ENCODE assay signal across 8 mouse cellular contexts in the genomic region with DNA sequence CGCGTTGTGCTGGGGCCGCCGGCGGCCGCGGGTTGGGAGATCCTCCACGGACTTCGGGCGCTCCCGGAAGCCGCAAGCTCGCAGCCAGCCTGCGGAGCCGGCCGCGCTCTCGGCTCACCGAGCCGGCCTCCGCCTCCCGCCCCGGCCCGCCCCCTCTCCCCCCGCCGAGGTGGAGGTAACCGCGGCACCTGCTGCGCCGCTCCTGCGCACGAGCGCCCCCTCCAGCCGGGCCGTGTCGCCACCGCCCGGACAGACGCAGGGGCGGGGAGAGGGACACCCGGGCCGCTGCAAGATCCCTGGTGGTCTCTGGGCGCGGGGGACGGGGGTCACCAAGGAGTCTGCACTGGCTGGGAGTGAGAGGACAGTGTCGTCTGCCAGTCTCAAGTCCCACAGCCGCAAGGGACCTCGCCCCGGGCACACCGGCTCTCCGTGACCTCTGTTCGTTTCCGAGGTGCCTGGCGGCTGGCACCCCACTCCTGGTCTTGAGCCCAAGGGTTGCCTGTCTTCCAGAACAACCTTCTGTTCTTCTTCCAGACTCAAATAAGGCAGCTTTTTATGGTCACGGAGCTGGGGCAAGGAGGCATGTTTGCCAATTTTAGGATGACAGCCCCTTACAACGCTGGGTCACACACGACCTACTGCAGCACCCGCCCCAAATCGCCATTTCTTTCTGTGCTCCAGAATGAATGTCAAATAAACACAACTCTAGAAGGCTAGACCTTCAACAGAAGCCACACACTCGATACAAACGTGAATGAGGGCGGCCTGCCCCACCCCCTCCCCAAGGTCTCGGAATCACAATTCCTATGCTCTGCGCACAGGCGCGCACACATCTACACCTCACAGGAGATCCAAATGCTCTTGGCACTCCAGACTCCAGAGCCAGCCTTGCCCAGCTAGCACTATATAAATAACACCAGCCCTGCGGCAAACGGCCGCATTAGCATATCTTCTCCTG. TPM values are rescaled to one million over a fixed set of nuclear protein-coding genes. Genes with fewer than 3 reads are reported as not detected.
DNase-seq lines count a peak whose midpoint lies in the region; ATAC-seq and TF ChIP-seq lines count a peak whose summit lies in the region.

A gene (minus strand): TSS at position 55 of the 958 bp plus-strand sequence.

- peak within 1 kb of the TSS; percentile 76 for H3K9ac ChIP-seq in kidney, embryonic 15.5 days
- H3K9ac ChIP-seq in liver, embryonic 12.5 days: peak within 1 kb of the TSS; percentile 100
- H3K9ac ChIP-seq in neural tube, embryonic 11.5 days (ENCODE audit: low read length): peak within 1 kb of the TSS; percentile 89
- H3K9ac ChIP-seq in stomach, postnatal 0 days (ENCODE audit: low read length): peak within 1 kb of the TSS; percentile 74

- no peaks in the 10 kb centered on the region for H3K4me1 ChIP-seq in bone marrow macrophage, adult 2 months (ENCODE audit: control insufficient read depth, insufficient read depth, low read length)
- H3K4me1 ChIP-seq in embryonic fibroblast, embryonic 13.5 days (ENCODE audit: control insufficient read depth, insufficient read depth, low read length): no peaks in the 10 kb centered on the region
- H3K4me1 ChIP-seq in heart, embryonic 10.5 days: peaks cover 50% of the 10 kb centered on the region
- H3K4me1 ChIP-seq in kidney, embryonic 15.5 days: peaks cover 25% of the 10 kb centered on the region
- peaks cover 66% of the 10 kb centered on the region for H3K4me1 ChIP-seq in liver, embryonic 12.5 days
- H3K4me1 ChIP-seq in neural tube, embryonic 11.5 days (ENCODE audit: control insufficient read depth, insufficient read depth, low read length): peaks cover 10% of the 10 kb centered on the region
- H3K4me1 ChIP-seq in stomach, postnatal 0 days (replicated peaks; ENCODE audit: control insufficient read depth, insufficient read depth): no peaks in the 10 kb centered on the region; the same call in 1 of the 2 replicates

- TF ChIP-seq EP300 in stomach, postnatal 0 days (optimal IDR thresholded peaks at IDR 0.05): no peak

- 0 out of 2 replicates have a peak, but pooled peaks cover 6% of the 10 kb centered on the region for H3K27me3 ChIP-seq in heart, embryonic 10.5 days (ENCODE audit: insufficient read depth, poor library complexity, severe bottlenecking)
- peaks cover 41% of the 10 kb centered on the region for H3K27me3 ChIP-seq in kidney, embryonic 15.5 days
- H3K27me3 ChIP-seq in liver, embryonic 12.5 days (replicated peaks): no peaks in the 10 kb centered on the region
- H3K27me3 ChIP-seq in neural tube, embryonic 11.5 days (ENCODE audit: control insufficient read depth, insufficient read depth, low read length): no peaks in the 10 kb centered on the region
- no peaks in the 10 kb centered on the region for H3K27me3 ChIP-seq in stomach, postnatal 0 days (ENCODE audit: control insufficient read depth, insufficient read depth, low read length)

- no peak for TF ChIP-seq POLR2A in bone marrow macrophage, adult 2 months (IDR thresholded peaks at IDR 0.05; ENCODE audit: borderline replicate concordance, low read depth, low read length)
- no peak for TF ChIP-seq POLR2A in embryonic fibroblast, embryonic 13.5 days (IDR thresholded peaks at IDR 0.05; ENCODE audit: low read depth, low read length)

- no peak within 1 kb of the TSS for H3K27ac ChIP-seq in bone marrow macrophage, adult 2 months (ENCODE audit: insufficient read depth, low read depth, low read length)
- no peak within 1 kb of the TSS for H3K27ac ChIP-seq in embryonic fibroblast, embryonic 13.5 days (ENCODE audit: insufficient read depth, low read length)
- peak within 1 kb of the TSS; percentile 91 for H3K27ac ChIP-seq in heart, embryonic 10.5 days
- H3K27ac ChIP-seq in kidney, embryonic 15.5 days: peak within 1 kb of the TSS; percentile 58; the same call in 1 of the 2 replicates
- peak within 1 kb of the TSS; percentile 96 for H3K27ac ChIP-seq in liver, embryonic 12.5 days
- H3K27ac ChIP-seq in neural tube, embryonic 11.5 days (ENCODE audit: low read depth, low read length): peak within 1 kb of the TSS; percentile 60
- peak within 1 kb of the TSS; percentile 84 for H3K27ac ChIP-seq in stomach, postnatal 0 days (replicated peaks)

- TF ChIP-seq CTCF in bone marrow macrophage, adult 2 months (IDR thresholded peaks at IDR 0.05; ENCODE audit: low read depth, low read length): no peak
- 0 out of 2 replicates have a peak, but pooled peaks have one; percentile 17 for TF ChIP-seq CTCF in embryonic fibroblast, embryonic 13.5 days (IDR thresholded peaks at IDR 0.05; ENCODE audit: borderline replicate concordance, insufficient read depth, low read length)
- peak; percentile 77 for TF ChIP-seq CTCF in stomach, postnatal 0 days (IDR thresholded peaks at IDR 0.05; ENCODE audit: low read depth)

- H3K4me3 ChIP-seq in bone marrow macrophage, adult 2 months (ENCODE audit: insufficient read depth, low read length): peak within 1 kb of the TSS; percentile 56
- peak within 1 kb of the TSS; percentile 35 for H3K4me3 ChIP-seq in embryonic fibroblast, embryonic 13.5 days (ENCODE audit: insufficient read depth, low read length)
- peak within 1 kb of the TSS; percentile 88 for H3K4me3 ChIP-seq in heart, embryonic 10.5 days
- H3K4me3 ChIP-seq in kidney, embryonic 15.5 days (replicated peaks): peak within 1 kb of the TSS; percentile 81
- peak within 1 kb of the TSS; percentile 99 for H3K4me3 ChIP-seq in liver, embryonic 12.5 days
- peak within 1 kb of the TSS; percentile 92 for H3K4me3 ChIP-seq in neural tube, embryonic 11.5 days (ENCODE audit: low read depth, low read length)
- H3K4me3 ChIP-seq in stomach, postnatal 0 days (ENCODE audit: low read depth, low read length): peak within 1 kb of the TSS; percentile 70

- peak; percentile 79 for DNase-seq in 3134 (ENCODE audit: extremely low read depth, insufficient read length, low spot score)
- DNase-seq in heart, embryonic 10.5 days (ENCODE audit: low spot score): peak; percentile 88
- peak; percentile 87 for DNase-seq in neural tube, embryonic 11.5 days (ENCODE audit: low spot score)
- peak; percentile 92 for DNase-seq in stomach, postnatal 0 days (ENCODE audit: low spot score)

- ATAC-seq in kidney, embryonic 15.5 days (replicated peaks; ENCODE audit: low FRiP score): peak; percentile 87
- ATAC-seq in liver, embryonic 12.5 days: peak; percentile 70
- peak; percentile 74 for ATAC-seq in neural tube, embryonic 11.5 days (ENCODE audit: insufficient read depth, low FRiP score, low TSS enrichment)
- peak; percentile 86 for ATAC-seq in stomach, postnatal 0 days (ENCODE audit: low FRiP score, low TSS enrichment)

- no peaks in the 10 kb centered on the region for H3K9me3 ChIP-seq in heart, embryonic 10.5 days
- no peaks in the 10 kb centered on the region for H3K9me3 ChIP-seq in kidney, embryonic 15.5 days (replicated peaks)
- H3K9me3 ChIP-seq in liver, embryonic 12.5 days (replicated peaks): no peaks in the 10 kb centered on the region
- no peaks in the 10 kb centered on the region for H3K9me3 ChIP-seq in neural tube, embryonic 11.5 days (ENCODE audit: control insufficient read depth, low read length)
- no peaks in the 10 kb centered on the region for H3K9me3 ChIP-seq in stomach, postnatal 0 days (ENCODE audit: control insufficient read depth, low read length)

- no peaks in the 10 kb centered on the region for H3K36me3 ChIP-seq in heart, embryonic 10.5 days
- H3K36me3 ChIP-seq in kidney, embryonic 15.5 days: no peaks in the 10 kb centered on the region
- H3K36me3 ChIP-seq in liver, embryonic 12.5 days: peaks cover 20% of the 10 kb centered on the region
- no peaks in the 10 kb centered on the region for H3K36me3 ChIP-seq in neural tube, embryonic 11.5 days (ENCODE audit: control insufficient read depth, insufficient read depth, low read length)
- no peaks in the 10 kb centered on the region for H3K36me3 ChIP-seq in stomach, postnatal 0 days (ENCODE audit: control insufficient read depth, insufficient read depth, low read length)

- peak within 1 kb of the TSS; percentile 99 for H3K4me2 ChIP-seq in kidney, embryonic 15.5 days
- peak within 1 kb of the TSS; percentile 81 for H3K4me2 ChIP-seq in liver, embryonic 12.5 days
- peak within 1 kb of the TSS; percentile 94 for H3K4me2 ChIP-seq in neural tube, embryonic 11.5 days (ENCODE audit: low read depth)
- peak within 1 kb of the TSS; percentile 95 for H3K4me2 ChIP-seq in stomach, postnatal 0 days (replicated peaks; ENCODE audit: low read depth)

- WGBS in heart, embryonic 10.5 days: under 1% methylated on average over 67 of the region's 69 CpGs
- 4% methylated on average over 50 of the region's 69 CpGs for WGBS in kidney, embryonic 15.5 days
- WGBS in liver, embryonic 12.5 days (ENCODE audit: insufficient replicate concordance): 2% methylated on average over 55 of the region's 69 CpGs
- 3% methylated on average over 47 of the region's 69 CpGs for WGBS in neural tube, embryonic 11.5 days
- WGBS in stomach, postnatal 0 days: 4% methylated on average over 39 of the region's 69 CpGs

RNA-seq across cellular contexts. Expression of the gene that starts here (rescaled TPM):
- polyA plus RNA-seq in bone marrow macrophage, adult 2 months (2012; ENCODE audit: insufficient read depth, insufficient read length, missing spikeins): not detected in 2 replicates
- polyA plus RNA-seq in embryonic fibroblast, embryonic 13.5 days (2011; ENCODE audit: insufficient read length, low read depth, missing spikeins): 2.1 and 5.7 TPM in 2 replicates
- polyA plus RNA-seq in heart, embryonic 10.5 days (2016; fragmentation: Nextera tagmentation; extraction: Ambion mirVana): 5.1 TPM in 2 replicates
- 2.4 and 2.6 TPM in 2 replicates for polyA plus RNA-seq in kidney, embryonic 15.5 days (2015; fragmentation: Nextera tagmentation; extraction: Ambion mirVana)
- 12.8 and 13.8 TPM in 2 replicates for polyA plus RNA-seq in liver, embryonic 12.5 days (2016; fragmentation: Nextera tagmentation; extraction: Ambion mirVana)
- polyA plus RNA-seq in neural tube, embryonic 11.5 days (2014; fragmentation: Nextera tagmentation; extraction: Ambion mirVana): 13.2 and 13.3 TPM in 2 replicates
- polyA plus RNA-seq in stomach, postnatal 0 days (2015; fragmentation: Nextera tagmentation; extraction: Ambion mirVana): 6.9 and 7.5 TPM in 2 replicates

Comparison
In these comparisons a context has a peak if more than half of its experiments do, and no peak if none do; other contexts are left out.
1. H3K27ac ChIP-seq: peak in heart, embryonic 10.5 days (single experiment), kidney, embryonic 15.5 days (single experiment), liver, embryonic 12.5 days (single experiment), neural tube, embryonic 11.5 days (single experiment) and stomach, postnatal 0 days (single experiment); none in bone marrow macrophage, adult 2 months (single experiment) and embryonic fibroblast, embryonic 13.5 days (single experiment).
2. H3K4me3 ChIP-seq: peak in every context shown above with its lines; median percentile 99 in liver, embryonic 12.5 days; 92 in neural tube, embryonic 11.5 days; 88 in heart, embryonic 10.5 days; 81 in kidney, embryonic 15.5 days; 70 in stomach, postnatal 0 days; 56 in bone marrow macrophage, adult 2 months; 35 in embryonic fibroblast, embryonic 13.5 days.
3. Peak in every context shown above with its lines, with median percentiles within 50 percentile points of each other: DNase-seq, ATAC-seq, H3K4me2 ChIP-seq and H3K9ac ChIP-seq.